Mouse (Mus musculus): ENCODE results near the gene Ibtk. TPM values are rescaled to one million over a fixed set of nuclear protein-coding genes. Genes with fewer than 3 reads are reported as not detected.

The Ibtk gene
- total and polyA plus RNA-seq, 3 experiments, result 20.0 to 53.7 (median 21.1) TPM

DNA sequence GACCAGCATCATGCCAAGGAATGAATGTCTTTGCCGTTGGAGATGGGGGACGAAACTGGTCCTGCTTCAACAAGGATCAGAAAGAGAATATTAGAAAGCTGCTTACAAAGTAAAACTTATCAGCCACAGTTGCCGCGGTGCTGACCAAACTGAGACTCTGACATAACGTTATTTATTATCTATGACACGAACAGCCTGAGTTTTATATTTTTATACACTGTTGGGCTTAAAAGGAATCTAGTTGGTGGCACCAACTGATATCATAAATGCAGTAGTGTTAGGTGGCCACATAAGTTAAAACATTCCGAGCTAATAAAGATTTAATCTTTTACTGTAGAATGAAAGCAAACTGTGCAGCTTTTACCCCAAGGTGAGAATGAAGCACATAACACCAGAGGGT is 1.7 kb upstream of the Ibtk start:
- no peak for TF ChIP-seq POLR2A (IDR thresholded peaks at IDR 0.05; ENCODE audit: control insufficient read depth in 1 of 2, insufficient read depth in 1 of 2, low read depth in 1 of 2, low read length in 2 of 2, poor library complexity in 1 of 2)
- TF ChIP-seq TCF12 (IDR thresholded peaks at IDR 0.05; ENCODE audit: low read depth, low read length), result peak; percentile 46; the same call in 1 of the 2 replicates
- TF ChIP-seq TBP (IDR thresholded peaks at IDR 0.05; ENCODE audit: low read depth, low read length), result peak; percentile 22; the same call in 1 of the 2 replicates
- TF ChIP-seq CHD1 (IDR thresholded peaks at IDR 0.05; ENCODE audit: low read depth, low read length), result no peak
- TF ChIP-seq POLR2AphosphoS2 (IDR thresholded peaks at IDR 0.05; ENCODE audit: low read length), result no peak
- no peak for TF ChIP-seq E2F4 (IDR thresholded peaks at IDR 0.05; ENCODE audit: borderline replicate concordance, low read depth, low read length)
- TF ChIP-seq GATA1 (IDR thresholded peaks at IDR 0.05; ENCODE audit: low read depth, low read length), result peak; percentile 55
- peak; percentile 49 for TF ChIP-seq MXI1 (IDR thresholded peaks at IDR 0.05; ENCODE audit: low read depth, low read length)
- no peak for TF ChIP-seq HCFC1 (IDR thresholded peaks at IDR 0.05; ENCODE audit: low read depth, low read length)
- peak; percentile 80 for TF ChIP-seq ETS1 (IDR thresholded peaks at IDR 0.05; ENCODE audit: low read depth, low read length)
- TF ChIP-seq KAT2A (conservative IDR thresholded peaks at IDR 0.05; ENCODE audit: low read depth, low read length), result no peak
- TF ChIP-seq SIN3A (IDR thresholded peaks at IDR 0.05; ENCODE audit: low read length), result no peak; the same call in 1 of the 2 replicates
- peak; percentile 23; the same call in 1 of the 2 replicates for TF ChIP-seq NELFE (IDR thresholded peaks at IDR 0.05; ENCODE audit: low read depth, low read length)
- no peak for TF ChIP-seq CHD2 (IDR thresholded peaks at IDR 0.05; ENCODE audit: low read length)
- no peak for TF ChIP-seq ELF1 (IDR thresholded peaks at IDR 0.05; ENCODE audit: low read depth, low read length)
- TF ChIP-seq ZNF384 (IDR thresholded peaks at IDR 0.05; ENCODE audit: low read depth, low read length), result 0 out of 2 replicates have a peak, but pooled peaks have one; percentile 15
- 0 out of 2 replicates have a peak, but pooled peaks have one; percentile 30 for TF ChIP-seq MYB (IDR thresholded peaks at IDR 0.05; ENCODE audit: low read depth, low read length)
- peak in 1 of 2 experiments; percentile 69; a peak in 2 of 4 replicates for TF ChIP-seq EP300 (IDR thresholded peaks at IDR 0.05; ENCODE audit: low read depth in 1 of 2, low read length in 2 of 2)

DNA sequence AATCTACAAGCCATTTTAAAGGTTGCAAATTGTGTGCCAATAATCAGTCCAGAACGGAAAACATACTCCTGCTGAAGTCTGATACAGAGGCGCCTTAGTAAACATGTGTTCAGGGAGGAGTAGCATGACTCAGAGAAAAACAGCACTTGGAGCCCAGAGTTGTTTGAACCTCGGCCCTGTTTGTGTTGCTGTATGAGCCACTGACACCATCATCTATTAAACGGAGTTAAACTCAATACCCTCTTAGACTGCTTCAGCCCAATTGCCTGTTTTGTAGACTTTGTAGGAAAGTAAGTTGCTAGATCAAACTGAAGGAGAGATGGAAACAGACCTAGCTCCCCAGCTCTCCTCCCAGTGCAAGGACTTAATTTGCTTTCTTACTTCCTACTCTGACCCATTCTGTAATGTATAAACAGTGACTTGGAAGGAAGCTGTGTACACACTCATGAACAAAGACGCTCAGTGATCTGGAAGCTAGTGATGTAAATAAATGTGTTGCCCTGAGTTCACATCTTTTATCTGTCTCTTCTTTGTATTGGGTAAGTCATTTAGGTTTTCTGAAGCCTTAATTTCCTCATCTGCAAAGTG is 882 bp upstream of the Ibtk start:
- peak; percentile 86 for DNase-seq (ENCODE audit: low read depth, low spot score)
- TF ChIP-seq TAL1 (IDR thresholded peaks at IDR 0.05; ENCODE audit: low read length) (peak; percentile 38; the same call in 1 of the 2 replicates), POLR2A (IDR thresholded peaks at IDR 0.05; ENCODE audit: control insufficient read depth in 1 of 2, insufficient read depth in 1 of 2, low read depth in 1 of 2, low read length in 2 of 2, poor library complexity in 1 of 2) (no peak), CHD2 (IDR thresholded peaks at IDR 0.05; ENCODE audit: low read length) (no peak), ZNF384 (IDR thresholded peaks at IDR 0.05; ENCODE audit: low read depth, low read length) (no peak), RAD21 (IDR thresholded peaks at IDR 0.05; ENCODE audit: low read depth, low read length) (no peak), CHD1 (IDR thresholded peaks at IDR 0.05; ENCODE audit: low read depth, low read length) (peak; percentile 76; the same call in 1 of the 2 replicates), EP300 (IDR thresholded peaks at IDR 0.05; ENCODE audit: low read depth in 1 of 2, low read length in 2 of 2) (peak in 1 of 2 experiments; percentile 61; a peak in 2 of 4 replicates), MYC (IDR thresholded peaks at IDR 0.05; ENCODE audit: low read depth, low read length) (peak; percentile 93), TCF12 (IDR thresholded peaks at IDR 0.05; ENCODE audit: low read depth, low read length) (peak; percentile 67), MXI1 (IDR thresholded peaks at IDR 0.05; ENCODE audit: low read depth, low read length) (peak; percentile 86), MAFK (IDR thresholded peaks at IDR 0.05; ENCODE audit: borderline replicate concordance, low read depth, low read length) (no peak), ETS1 (IDR thresholded peaks at IDR 0.05; ENCODE audit: low read depth, low read length) (peak; percentile 82), ZC3H11A (IDR thresholded peaks at IDR 0.05; ENCODE audit: low read depth, low read length) (no peak), NELFE (IDR thresholded peaks at IDR 0.05; ENCODE audit: low read depth, low read length) (peak; percentile 40), POLR2AphosphoS2 (IDR thresholded peaks at IDR 0.05; ENCODE audit: low read length) (no peak; the same call in 1 of the 2 replicates), GABPA (IDR thresholded peaks at IDR 0.05; ENCODE audit: low read depth, low read length) (no peak), MYB (IDR thresholded peaks at IDR 0.05; ENCODE audit: low read depth, low read length) (no peak), BHLHE40 (IDR thresholded peaks at IDR 0.05; ENCODE audit: borderline replicate concordance, low read depth, low read length) (no peak), TBP (IDR thresholded peaks at IDR 0.05; ENCODE audit: low read depth, low read length) (peak; percentile 44; the same call in 1 of the 2 replicates), ZMIZ1 (IDR thresholded peaks at IDR 0.05; ENCODE audit: low read depth, low read length) (no peak), UBTF (IDR thresholded peaks at IDR 0.05; ENCODE audit: borderline replicate concordance, insufficient read depth, low read depth, low read length) (no peak), CTCF (IDR thresholded peaks at IDR 0.05 in 2 of 3, conservative IDR thresholded peaks at IDR 0.05 in 1 of 3; ENCODE audit: control insufficient read depth in 1 of 3, insufficient read depth in 1 of 3, low read depth in 2 of 3, low read length in 3 of 3, poor library complexity in 1 of 3, severe bottlenecking in 1 of 3) (no peak)

More for the DNA sequence above, 1.7 kb upstream of the Ibtk start:
- Histone ChIP-seq H3K36me3 (ENCODE audit: control insufficient read depth in 1 of 2, insufficient read depth in 2 of 2, low read length in 2 of 2) (peaks cover 0 to 21% of the 10 kb centered on the region in 2 experiments; a peak in 2 of 4 replicates), H3K79me2 (ENCODE audit: control insufficient read depth, insufficient read depth, low read length, poor library complexity) (peaks cover 22% of the 10 kb centered on the region), H3K27ac (ENCODE audit: control insufficient read depth, low read depth, low read length) (peak overlapping the region; percentile 97), H3K9ac (ENCODE audit: control insufficient read depth, low read depth, low read length, poor library complexity, severe bottlenecking) (peak overlapping the region; percentile 94), H3K4me1 (ENCODE audit: control insufficient read depth in 1 of 2, insufficient read depth in 2 of 2, low read length in 2 of 2) (peaks cover 8% of the 10 kb centered on the region in 2 experiments; a peak in 3 of 4 replicates), H3K4me3 (ENCODE audit: control insufficient read depth in 1 of 2, insufficient read depth in 1 of 2, low read depth in 2 of 2, low read length in 2 of 2) (peak overlapping the region; percentile 64 to 82), H3K9me3 (replicated peaks; ENCODE audit: insufficient read depth, low read length) (no peaks in the 10 kb centered on the region), H3K27me3 (ENCODE audit: control insufficient read depth in 1 of 2, insufficient read depth in 2 of 2, low read length in 2 of 2) (no peaks in the 10 kb centered on the region)
- peak; percentile 69 for DNase-seq (ENCODE audit: low read depth, low spot score)

More for the DNA sequence above, 882 bp upstream of the Ibtk start:
- peak overlapping the region; percentile 64 to 82 for H3K4me3 ChIP-seq (ENCODE audit: control insufficient read depth in 1 of 2, insufficient read depth in 1 of 2, low read depth in 2 of 2, low read length in 2 of 2)
- no peaks in the 10 kb centered on the region for H3K27me3 ChIP-seq (ENCODE audit: control insufficient read depth in 1 of 2, insufficient read depth in 2 of 2, low read length in 2 of 2)
- no peaks in the 10 kb centered on the region for H3K9me3 ChIP-seq (replicated peaks; ENCODE audit: insufficient read depth, low read length)
- peaks cover 26% of the 10 kb centered on the region for H3K79me2 ChIP-seq (ENCODE audit: control insufficient read depth, insufficient read depth, low read length, poor library complexity)
- H3K4me1 ChIP-seq (ENCODE audit: control insufficient read depth in 1 of 2, insufficient read depth in 2 of 2, low read length in 2 of 2), result peaks cover 8% of the 10 kb centered on the region in 2 experiments; a peak in 3 of 4 replicates
- H3K9ac ChIP-seq (ENCODE audit: control insufficient read depth, low read depth, low read length, poor library complexity, severe bottlenecking), result peak overlapping the region; percentile 94
- H3K36me3 ChIP-seq (ENCODE audit: control insufficient read depth in 1 of 2, insufficient read depth in 2 of 2, low read length in 2 of 2), result peaks cover 2 to 21% of the 10 kb centered on the region in 2 experiments; a peak in 3 of 4 replicates
- peak overlapping the region; percentile 97 for H3K27ac ChIP-seq (ENCODE audit: control insufficient read depth, low read depth, low read length)

Data from MEL (cell line).